Mouse (Mus musculus): Measurements from ENCODE around the gene Gm3532.
"Not testable (repeated sequence)": the region's sequence is repeated elsewhere in the genome, so short reads cannot be mapped to it uniquely, and the experiment has no call there.

Gene Gm3532

GRCm38 (mm10) chr14:5538196-5538595, at the start of gene Gm3532:
Gene Gm3532 (plus strand): TSS chr14:5538496.
- not testable (repeated sequence) for DNase-seq

GRCm38 (mm10) chr14:5501374-5501773, 36.9 kb upstream of the Gm3532 start, which contains the start of gene Gm3488:
Gene Gm3488 (plus strand): TSS chr14:5501674.
- DNase-seq: not testable (repeated sequence)
